Mouse (Mus musculus) megakaryocyte, embryonic 14.5 days (primary cell): Measurements from ENCODE around the gene Phb2.

Experiments
- FLI1 ChIP-seq: IDR thresholded peaks from 2 replicates; pipeline ENCODE4 v1.6.1; 2012; ENCODE audit warnings: low read length, inconsistent platforms, mixed read lengths
- GATA1 ChIP-seq: IDR thresholded peaks from 3 replicates; pipeline ENCODE4 v1.6.1; 2012; ENCODE audit warnings: mixed read lengths, low read length, inconsistent platforms, borderline replicate concordance

DNA sequence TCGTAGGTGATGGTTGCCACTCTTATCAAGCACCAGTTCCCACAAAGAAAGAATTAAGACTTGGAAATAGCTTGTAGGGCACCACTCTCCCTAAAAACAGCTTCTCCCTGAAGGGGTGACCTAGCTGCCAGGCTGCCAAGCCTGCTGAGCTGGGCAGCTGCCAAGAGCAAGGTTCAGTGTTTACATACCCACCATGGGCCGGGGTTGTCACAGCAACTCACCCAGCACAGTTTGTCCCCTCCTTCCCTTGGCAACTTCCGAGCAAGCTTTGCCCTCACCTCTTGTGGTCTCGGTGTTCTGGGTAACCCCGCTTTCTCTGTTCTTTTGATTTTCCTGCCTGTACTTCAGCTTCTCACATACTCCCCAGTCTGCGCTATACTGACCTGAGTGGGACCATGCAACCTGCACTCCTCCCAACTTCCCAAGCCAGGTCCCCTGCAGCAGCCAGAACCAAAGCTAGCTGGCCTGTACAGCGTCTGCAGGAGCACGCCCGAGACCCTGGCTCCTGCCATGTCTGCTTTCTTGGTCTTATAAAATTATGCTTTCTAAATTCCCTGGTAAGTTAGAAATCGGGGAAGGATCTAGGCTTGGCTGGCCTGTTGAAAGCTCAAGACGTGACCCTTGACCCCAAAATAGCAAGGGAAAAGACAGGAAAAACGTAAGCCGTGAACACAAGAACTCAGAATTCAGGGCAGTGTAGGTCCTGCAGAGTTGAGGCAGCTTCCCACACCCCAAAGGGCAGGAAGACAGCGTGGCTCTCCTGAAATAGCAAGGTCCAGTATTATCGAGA is 17.8 kb upstream of the Phb2 start:
- TF ChIP-seq GATA1: no peak
- no peak for TF ChIP-seq FLI1
